ENCODE assay signal across 8 mouse cellular contexts in genomic region chr11:117130888-117131287, GRCm38 (mm10). TPM values are rescaled to one million over a fixed set of nuclear protein-coding genes. Genes with fewer than 3 reads are reported as not detected.
A peak's percentile ranks its signal among the peaks of the same experiment; 100 is the strongest.
DNase-seq lines count a peak whose midpoint lies in the region; ATAC-seq and TF ChIP-seq lines count a peak whose summit lies in the region.

No protein-coding gene starts in this region.

- no peak overlapping the region for H3K4me2 ChIP-seq in embryonic facial prominence, embryonic 12.5 days (replicated peaks)
- no peak overlapping the region for H3K4me2 ChIP-seq in intestine, embryonic 15.5 days (replicated peaks)
- H3K4me2 ChIP-seq in forebrain, embryonic 14.5 days (ENCODE audit: low read length), result no peak overlapping the region

- TF ChIP-seq CTCF in left cerebral cortex, adult 2 months (IDR thresholded peaks at IDR 0.05), result no peak

- no peak overlapping the region for H3K4me3 ChIP-seq in left cerebral cortex, adult 2 months
- no peak overlapping the region for H3K4me3 ChIP-seq in embryonic facial prominence, embryonic 12.5 days
- H3K4me3 ChIP-seq in intestine, embryonic 15.5 days (replicated peaks), result no peak overlapping the region
- no peak overlapping the region for H3K4me3 ChIP-seq in forebrain, embryonic 14.5 days (ENCODE audit: low read depth, low read length)

- no peaks in the 10 kb centered on the region; the same call in 1 of the 2 replicates for H3K36me3 ChIP-seq in embryonic facial prominence, embryonic 12.5 days
- no peaks in the 10 kb centered on the region for H3K36me3 ChIP-seq in intestine, embryonic 15.5 days
- no peaks in the 10 kb centered on the region for H3K36me3 ChIP-seq in forebrain, embryonic 14.5 days (ENCODE audit: control insufficient read depth, insufficient read depth, low read length)

- no peak for ATAC-seq in embryonic facial prominence, embryonic 12.5 days (ENCODE audit: insufficient number of reproducible peaks, insufficient read depth, low FRiP score, low TSS enrichment)
- ATAC-seq in intestine, embryonic 15.5 days, result peak; percentile 28; the same call in 1 of the 2 replicates
- ATAC-seq in forebrain, embryonic 14.5 days, result no peak

- WGBS in embryonic facial prominence, embryonic 12.5 days, result 29% methylated on average over 5 of the region's 5 CpGs
- WGBS in intestine, embryonic 15.5 days, result 47% methylated on average over 5 of the region's 5 CpGs
- WGBS in forebrain, embryonic 14.5 days, result 61% methylated on average over 5 of the region's 5 CpGs

- no peak overlapping the region for H3K9ac ChIP-seq in embryonic facial prominence, embryonic 12.5 days
- H3K9ac ChIP-seq in intestine, embryonic 15.5 days, result no peak overlapping the region
- no peak overlapping the region for H3K9ac ChIP-seq in forebrain, embryonic 14.5 days (ENCODE audit: low read length)

- intact Hi-C loops in left cerebral cortex, adult 2 months (cut with DNase I), result no loop called here

- peaks cover 60% of the 10 kb centered on the region for H3K4me1 ChIP-seq in embryonic facial prominence, embryonic 12.5 days
- peaks cover 44% of the 10 kb centered on the region for H3K4me1 ChIP-seq in intestine, embryonic 15.5 days (replicated peaks)
- H3K4me1 ChIP-seq in forebrain, embryonic 14.5 days (ENCODE audit: control insufficient read depth, insufficient read depth, low read length), result peaks cover 13% of the 10 kb centered on the region

- peak; percentile 59 to 75 for DNase-seq in cerebellum, postnatal 10 days
- DNase-seq in cerebellum, adult 11 months, result no peak
- DNase-seq in left cerebral cortex, adult 2 months (ENCODE audit: extremely low spot score in 1 of 2, low spot score in 2 of 2), result no peak
- no peak for DNase-seq in left cerebral cortex, adult 8-10 months (ENCODE audit: low spot score in 2 of 2)
- no peak for DNase-seq in frontal cortex, postnatal 25 days (ENCODE audit: low spot score in 2 of 2)
- no peak for DNase-seq in forebrain, embryonic 14.5 days (ENCODE audit: low spot score)

- H3K27me3 ChIP-seq in embryonic facial prominence, embryonic 12.5 days, result no peaks in the 10 kb centered on the region
- no peaks in the 10 kb centered on the region for H3K27me3 ChIP-seq in intestine, embryonic 15.5 days (replicated peaks)
- H3K27me3 ChIP-seq in forebrain, embryonic 14.5 days (replicated peaks; ENCODE audit: control insufficient read depth, insufficient read depth, low read length), result no peaks in the 10 kb centered on the region

- peak overlapping the region; percentile 71 for H3K27ac ChIP-seq in left cerebral cortex, adult 2 months
- H3K27ac ChIP-seq in embryonic facial prominence, embryonic 12.5 days, result peak overlapping the region; percentile 82
- peak overlapping the region; percentile 69 for H3K27ac ChIP-seq in intestine, embryonic 15.5 days
- no peak overlapping the region for H3K27ac ChIP-seq in forebrain, embryonic 14.5 days (ENCODE audit: low read depth, low read length)

- no peaks in the 10 kb centered on the region for H3K9me3 ChIP-seq in embryonic facial prominence, embryonic 12.5 days
- H3K9me3 ChIP-seq in intestine, embryonic 15.5 days, result no peaks in the 10 kb centered on the region
- H3K9me3 ChIP-seq in forebrain, embryonic 14.5 days (replicated peaks; ENCODE audit: control insufficient read depth, low read length), result no peaks in the 10 kb centered on the region

RNA-seq across cellular contexts. Expression of gene Sec14l1, which starts 15.9 kb away (rescaled TPM):
- 100 to 1,000 TPM; 198 to 229 TPM for total RNA-seq in left cerebral cortex, adult 2 months (2021)
- total RNA-seq in left cerebral cortex, adult 8-10 months (2022), result 100 to 1,000 TPM; 236 to 279 (median 240) TPM
- polyA plus RNA-seq in embryonic facial prominence, embryonic 12.5 days (2016; fragmentation: Nextera tagmentation; extraction: Ambion mirVana), result 55.6 and 61.0 TPM in 2 replicates
- 30.4 and 30.7 TPM in 2 replicates for polyA plus RNA-seq in intestine, embryonic 15.5 days (2015; fragmentation: Nextera tagmentation; extraction: Ambion mirVana)
- 43.6 and 56.3 TPM in 2 replicates for polyA plus RNA-seq in forebrain, embryonic 14.5 days (2014; fragmentation: Nextera tagmentation; extraction: Ambion mirVana)

Comparison
In these comparisons a context has a peak if more than half of its experiments do, and no peak if none do; other contexts are left out.
1. DNase-seq: peak in cerebellum, postnatal 10 days (2 of 2); none in cerebellum, adult 11 months (single experiment), left cerebral cortex, adult 2 months (0 of 2), left cerebral cortex, adult 8-10 months (0 of 2), frontal cortex, postnatal 25 days (0 of 2) and forebrain, embryonic 14.5 days (single experiment).